8 mouse cellular contexts compared by ENCODE assay signal in genomic region chr6:108660206-108660877, GRCm38 (mm10). TPM values are rescaled to one million over a fixed set of nuclear protein-coding genes. Genes with fewer than 3 reads are reported as not detected.
DNase-seq lines count a peak whose midpoint lies in the region; ATAC-seq and TF ChIP-seq lines count a peak whose summit lies in the region.

Gene Bhlhe40 (plus strand): TSS chr6:108660629.

- dilution Hi-C loops in CH12.LX (cut with MboI; ENCODE audit: extremely low pct_ligation_motif_present, extremely low pct_unique_long_range_greater_than_20kb, low sequenced_read_pairs) = no loop called here

- H3K27me3 ChIP-seq in CH12.LX (replicated peaks) = no peaks in the 10 kb centered on the region
- H3K27me3 ChIP-seq in lung, embryonic 15.5 days = no peaks in the 10 kb centered on the region
- peaks cover 3% of the 10 kb centered on the region for H3K27me3 ChIP-seq in thymus, adult 2 months (ENCODE audit: control insufficient read depth, insufficient read depth, low read length)

- H3K36me3 ChIP-seq in CH12.LX (replicated peaks in 1 of 2; ENCODE audit: control insufficient read depth in 1 of 2, insufficient read depth in 1 of 2, low read length in 1 of 2) = peaks cover 14 to 25% of the 10 kb centered on the region in 2 experiments
- peaks cover 9% of the 10 kb centered on the region; the same call in 1 of the 2 replicates for H3K36me3 ChIP-seq in lung, embryonic 15.5 days
- H3K36me3 ChIP-seq in thymus, adult 2 months (ENCODE audit: control insufficient read depth, insufficient read depth, low read length) = no peaks in the 10 kb centered on the region

- no peak; the same call in 1 of the 2 replicates for TF ChIP-seq RAD21 in CH12.LX (IDR thresholded peaks at IDR 0.05; ENCODE audit: low read depth, low read length)

- H3K79me2 ChIP-seq in CH12.LX (replicated peaks; ENCODE audit: control insufficient read depth, extremely low read depth, insufficient read depth, poor library complexity, severe bottlenecking) = peaks cover 43% of the 10 kb centered on the region

- TF ChIP-seq POLR2A in CH12.LX (IDR thresholded peaks at IDR 0.05; ENCODE audit: low read depth, low read length) = peak; percentile 93
- peak; percentile 76 for TF ChIP-seq POLR2A in olfactory bulb, adult 2 months (IDR thresholded peaks at IDR 0.05; ENCODE audit: insufficient read depth, low read depth, low read length)
- TF ChIP-seq POLR2A in thymus, adult 2 months (IDR thresholded peaks at IDR 0.05; ENCODE audit: control insufficient read depth, extremely low read depth, insufficient read depth, low read length, poor library complexity) = no peak

- in situ Hi-C loops in CH12.LX (cut with MboI; ENCODE audit: low pct_ligation_motif_present, low pct_unique_long_range_greater_than_20kb, low sequenced_read_pairs) = loop anchor here (5.0 kb wide), 1 partner anchor 108 kb away; no protein-coding TSS in a partner anchor

- ATAC-seq in frontal cortex, adult (ENCODE audit: low TSS enrichment) = peak; percentile 39
- peak; percentile 65 to 71 for ATAC-seq in hematopoietic stem cell, adult 5-6 weeks (replicated peaks in 1 of 2; ENCODE audit: insufficient read depth in 1 of 2, low FRiP score in 2 of 2, low TSS enrichment in 1 of 2, low read depth in 1 of 2, poor library complexity in 2 of 2, severe bottlenecking in 2 of 2)
- peak; percentile 89 for ATAC-seq in lung, embryonic 15.5 days (ENCODE audit: borderline replicate concordance, extremely low read depth, low FRiP score, low TSS enrichment)

- H3K4me2 ChIP-seq in CH12.LX (ENCODE audit: insufficient read depth, low read depth, poor library complexity, severe bottlenecking) = peak within 1 kb of the TSS; percentile 66
- peak within 1 kb of the TSS; percentile 80 for H3K4me2 ChIP-seq in lung, embryonic 15.5 days

- under 1% methylated on average over 28 of the region's 43 CpGs for WGBS in lung, embryonic 15.5 days
- under 1% methylated on average over 37 of the region's 43 CpGs for WGBS in olfactory bulb, adult 2 months
- 1% methylated on average over 34 of the region's 43 CpGs for WGBS in thymus, adult 2 months

- no peak for TF ChIP-seq CTCF in CH12.LX (conservative IDR thresholded peaks at IDR 0.05 in 1 of 2, IDR thresholded peaks at IDR 0.05 in 1 of 2; ENCODE audit: low read depth in 2 of 2, low read length in 2 of 2)
- TF ChIP-seq CTCF in olfactory bulb, adult 2 months (IDR thresholded peaks at IDR 0.05; ENCODE audit: insufficient read depth, low read depth, low read length) = no peak
- TF ChIP-seq CTCF in thymus, adult 2 months (IDR thresholded peaks at IDR 0.05; ENCODE audit: borderline replicate concordance, control insufficient read depth, extremely low read depth, insufficient read depth, low read length, poor library complexity) = no peak

- no peaks in the 10 kb centered on the region for H3K9me3 ChIP-seq in CH12.LX (replicated peaks; ENCODE audit: low read length)
- no peaks in the 10 kb centered on the region for H3K9me3 ChIP-seq in lung, embryonic 15.5 days

- peak within 1 kb of the TSS; percentile 97 for H3K27ac ChIP-seq in CH12.LX (ENCODE audit: insufficient read depth, low read depth)
- H3K27ac ChIP-seq in lung, embryonic 15.5 days = peak within 1 kb of the TSS; percentile 97
- H3K27ac ChIP-seq in olfactory bulb, adult 2 months (ENCODE audit: insufficient read depth, low read depth, low read length) = peak within 1 kb of the TSS; percentile 98
- H3K27ac ChIP-seq in thymus, adult 2 months (ENCODE audit: control insufficient read depth, insufficient read depth, low read length) = no peak within 1 kb of the TSS

- no peak for TF ChIP-seq EP300 in CH12.LX (IDR thresholded peaks at IDR 0.05; ENCODE audit: low read length)

- peak within 1 kb of the TSS; percentile 63 to 99 (median 95) for H3K4me3 ChIP-seq in CH12.LX (replicated peaks in 1 of 3; ENCODE audit: low read depth in 2 of 3, low read length in 2 of 3, poor library complexity in 1 of 3)
- H3K4me3 ChIP-seq in lung, embryonic 15.5 days = peak within 1 kb of the TSS; percentile 44
- H3K4me3 ChIP-seq in olfactory bulb, adult 2 months (ENCODE audit: insufficient read depth, low read depth, low read length) = peak within 1 kb of the TSS; percentile 97
- peak within 1 kb of the TSS; percentile 57 for H3K4me3 ChIP-seq in thymus, adult 2 months (ENCODE audit: control insufficient read depth, insufficient read depth, low read length)

- H3K4me1 ChIP-seq in CH12.LX (ENCODE audit: control insufficient read depth in 1 of 2, insufficient read depth in 2 of 2) = peaks cover 5 to 30% of the 10 kb centered on the region in 2 experiments; a peak in 3 of 4 replicates
- H3K4me1 ChIP-seq in lung, embryonic 15.5 days = peaks cover 21% of the 10 kb centered on the region
- peaks cover 21% of the 10 kb centered on the region for H3K4me1 ChIP-seq in olfactory bulb, adult 2 months (ENCODE audit: control insufficient read depth, insufficient read depth, low read length)
- H3K4me1 ChIP-seq in thymus, adult 2 months (replicated peaks; ENCODE audit: control insufficient read depth, insufficient read depth, low read length) = peaks cover 19% of the 10 kb centered on the region

- H3K9ac ChIP-seq in CH12.LX (ENCODE audit: insufficient read depth, low read depth) = peak within 1 kb of the TSS; percentile 97
- H3K9ac ChIP-seq in lung, embryonic 15.5 days = peak within 1 kb of the TSS; percentile 43

- peak; percentile 95 for DNase-seq in CH12.LX (ENCODE audit: extremely low read depth)
- DNase-seq in cerebellum, adult 18-20 months = peak; percentile 88 to 94
- DNase-seq in layer of hippocampus, adult 9-10 months (ENCODE audit: low spot score) = peak; percentile 66
- DNase-seq in thymus, adult 2 months = peak; percentile 44

TF ChIP-seq in CH12.LX, 34 proteins besides CTCF, POLR2A, EP300 and RAD21 (continues in another document):
- TF ChIP-seq RCOR1 (conservative IDR thresholded peaks at IDR 0.05; ENCODE audit: low read depth, low read length) = peak; percentile 83; the same call in 1 of the 2 replicates
- TF ChIP-seq MEF2A (IDR thresholded peaks at IDR 0.05; ENCODE audit: borderline replicate concordance, low read depth, low read length) = peak; percentile 71; the same call in 1 of the 2 replicates
- no peak for TF ChIP-seq E2F4 (IDR thresholded peaks at IDR 0.05; ENCODE audit: insufficient replicate concordance, low read depth, low read length)
- TF ChIP-seq GABPA (IDR thresholded peaks at IDR 0.05; ENCODE audit: insufficient replicate concordance, low read depth, low read length) = no peak
- no peak for TF ChIP-seq JUND (conservative IDR thresholded peaks at IDR 0.05; ENCODE audit: low read depth, low read length)
- no peak for TF ChIP-seq HCFC1 (IDR thresholded peaks at IDR 0.05; ENCODE audit: low read depth, low read length)
- no peak for TF ChIP-seq TBP (conservative IDR thresholded peaks at IDR 0.05; ENCODE audit: low read depth, low read length)
- peak; percentile 99 for TF ChIP-seq BHLHE40 (IDR thresholded peaks at IDR 0.05; ENCODE audit: low read depth, low read length)
- TF ChIP-seq SIN3A (IDR thresholded peaks at IDR 0.05; ENCODE audit: low read length) = peak; percentile 59; the same call in 1 of the 2 replicates
- TF ChIP-seq USF1 (IDR thresholded peaks at IDR 0.05; ENCODE audit: low read depth, low read length) = peak; percentile 78
- TF ChIP-seq MAZ (IDR thresholded peaks at IDR 0.05; ENCODE audit: low read depth, low read length) = peak; percentile 81; the same call in 1 of the 2 replicates
- TF ChIP-seq ETS1 (conservative IDR thresholded peaks at IDR 0.05; ENCODE audit: low read depth, low read length) = peak; percentile 90
- TF ChIP-seq JUN (IDR thresholded peaks at IDR 0.05; ENCODE audit: insufficient read depth, low read depth, low read length) = no peak
- no peak for TF ChIP-seq PAX5 (IDR thresholded peaks at IDR 0.05; ENCODE audit: low read length)
- TF ChIP-seq MYC (IDR thresholded peaks at IDR 0.05; ENCODE audit: low read depth, low read length) = 0 out of 2 replicates have a peak, but pooled peaks have one; percentile 4
- TF ChIP-seq KAT2A (IDR thresholded peaks at IDR 0.05; ENCODE audit: insufficient replicate concordance, low read length) = no peak
- TF ChIP-seq TCF12 (IDR thresholded peaks at IDR 0.05; ENCODE audit: low read depth, low read length) = peak; percentile 85
- no peak for TF ChIP-seq SMC3 (IDR thresholded peaks at IDR 0.05; ENCODE audit: low read depth, low read length)
- peak; percentile 83 for TF ChIP-seq ZMIZ1 (IDR thresholded peaks at IDR 0.05; ENCODE audit: low read depth, low read length)
- TF ChIP-seq UBTF (IDR thresholded peaks at IDR 0.05; ENCODE audit: low read depth, low read length) = 0 out of 2 replicates have a peak, but pooled peaks have one; percentile 16
- no peak for TF ChIP-seq ZC3H11A (IDR thresholded peaks at IDR 0.05; ENCODE audit: low read depth, low read length)
- TF ChIP-seq MXI1 (IDR thresholded peaks at IDR 0.05; ENCODE audit: low read depth, low read length) = peak; percentile 41; the same call in 1 of the 2 replicates
- TF ChIP-seq MAX (IDR thresholded peaks at IDR 0.05; ENCODE audit: low read length) = peak; percentile 25; the same call in 1 of the 2 replicates
- 0 out of 2 replicates have a peak, but pooled peaks have one; percentile 7 for TF ChIP-seq NRF1 (IDR thresholded peaks at IDR 0.05; ENCODE audit: low read depth, low read length)
- TF ChIP-seq USF2 (conservative IDR thresholded peaks at IDR 0.05; ENCODE audit: low read depth, low read length) = peak; percentile 35; the same call in 1 of the 2 replicates
- TF ChIP-seq CHD1 (IDR thresholded peaks at IDR 0.05; ENCODE audit: low read depth, low read length) = no peak; the same call in 1 of the 2 replicates
- peak; percentile 83; the same call in 1 of the 2 replicates for TF ChIP-seq POLR2AphosphoS2 (IDR thresholded peaks at IDR 0.05; ENCODE audit: low read depth, low read length)
- TF ChIP-seq ELF1 (IDR thresholded peaks at IDR 0.05; ENCODE audit: low read depth, low read length) = no peak
- no peak for TF ChIP-seq ZKSCAN1 (IDR thresholded peaks at IDR 0.05; ENCODE audit: borderline replicate concordance, low read depth, low read length)
- peak; percentile 72 for TF ChIP-seq CHD2 (IDR thresholded peaks at IDR 0.05; ENCODE audit: low read length)
- TF ChIP-seq ZNF384 (IDR thresholded peaks at IDR 0.05; ENCODE audit: low read depth, low read length) = no peak

RNA-seq across cellular contexts. Expression of gene Bhlhe40, which starts in this region (rescaled TPM):
- total RNA-seq in CH12.LX (2012; rRNA removed) (77.7 and 130 TPM in 2 replicates), CH12.LX (2014; rRNA removed) (44.6 and 55.4 TPM in 2 replicates)
- 109 and 117 TPM in 2 replicates for polyA plus RNA-seq in CH12.LX (2012; ENCODE audit: insufficient read length, low read depth)
- 21.6 and 29.8 TPM in 2 replicates for total RNA-seq in hematopoietic stem cell, adult 5-6 weeks (2017)
- polyA plus RNA-seq in lung, embryonic 15.5 days (2015; fragmentation: Nextera tagmentation; extraction: Ambion mirVana) = 13.7 and 15.2 TPM in 2 replicates
- not detected in 2 replicates for polyA plus RNA-seq in olfactory bulb, adult 2 months (2012; ENCODE audit: insufficient read depth, insufficient read length, low replicate concordance, missing spikeins)
- polyA plus RNA-seq in thymus, adult 2 months (2012; rRNA removed) = 6.2 and 7.9 TPM in 2 replicates

Comparison
In these comparisons a context has a peak if more than half of its experiments do, and no peak if none do; other contexts are left out.
1. DNase-seq: peak in every context shown above with its lines; median percentile 95 in CH12.LX; 91 in cerebellum, adult 18-20 months; 66 in layer of hippocampus, adult 9-10 months; 44 in thymus, adult 2 months.
2. H3K4me3 ChIP-seq: peak in every context shown above with its lines; median percentile 97 in olfactory bulb, adult 2 months; 95 in CH12.LX; 57 in thymus, adult 2 months; 44 in lung, embryonic 15.5 days.
3. ATAC-seq: peak in every context shown above with its lines; median percentile 89 in lung, embryonic 15.5 days; 68 in hematopoietic stem cell, adult 5-6 weeks; 39 in frontal cortex, adult.